Mouse (Mus musculus): ENCODE results near the gene Skor1.

GRCm38 (mm10) chr9:63098887-63099286 lies 49.9 kb downstream of the Skor1 start:
- TF ChIP-seq CTCF (IDR thresholded peaks at IDR 0.05; ENCODE audit: control insufficient read depth, insufficient read depth, insufficient replicate concordance, low read depth, low read length) (no peak), POLR2A (IDR thresholded peaks at IDR 0.05; ENCODE audit: control insufficient read depth, low read depth, low read length) (no peak)
